Mouse (Mus musculus) G1E-ER4 (cell line): Measurements from ENCODE around the gene Sycn. TPM values are rescaled to one million over a fixed set of nuclear protein-coding genes. Genes with fewer than 3 reads are reported as not detected.

Source experiments
- GATA1 ChIP-seq: IDR thresholded peaks from one replicate; pipeline ENCODE4 v1.8.0; 2012; ENCODE audit warnings: low read length, inconsistent platforms
- polyA plus RNA-seq: library from polyadenylated mRNA; stranded (reverse); fragments of >175 nt; gene quantifications from 2 replicates; pipeline ENCODE4 v1.2.3, GENCODE M21; 2012

Sycn gene
- polyA plus RNA-seq, 1 experiment: not detected

DNA sequence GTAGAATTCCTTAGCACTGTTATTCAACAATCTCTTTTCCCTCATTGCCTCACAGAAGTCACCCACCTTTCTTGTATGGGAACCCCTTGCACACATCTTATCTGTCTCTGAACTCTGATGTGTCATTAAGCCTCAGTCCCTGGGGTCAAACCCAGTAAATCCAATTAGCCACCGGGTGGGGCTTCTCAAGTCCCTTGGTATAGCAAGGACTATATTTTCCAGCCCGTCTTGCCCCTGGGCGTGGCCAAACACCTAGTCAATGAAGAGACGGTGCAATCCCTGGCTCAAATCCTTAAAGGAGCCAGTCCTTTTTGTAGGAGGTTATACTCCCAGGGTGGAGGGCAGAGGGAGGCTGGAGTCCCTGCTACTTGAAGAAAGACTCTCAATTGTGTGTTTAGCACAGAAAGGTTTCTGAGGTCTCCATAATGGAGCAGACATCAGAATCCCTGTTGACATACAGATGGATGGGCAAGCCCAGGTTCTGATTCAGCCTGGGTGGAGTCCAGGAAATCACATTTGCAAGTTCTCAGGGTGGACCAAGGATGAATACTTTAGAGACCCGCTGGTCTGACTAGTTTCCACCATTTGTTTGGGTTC lies 15.4 kb downstream of the Sycn start:
- TF ChIP-seq GATA1: no peak

DNA sequence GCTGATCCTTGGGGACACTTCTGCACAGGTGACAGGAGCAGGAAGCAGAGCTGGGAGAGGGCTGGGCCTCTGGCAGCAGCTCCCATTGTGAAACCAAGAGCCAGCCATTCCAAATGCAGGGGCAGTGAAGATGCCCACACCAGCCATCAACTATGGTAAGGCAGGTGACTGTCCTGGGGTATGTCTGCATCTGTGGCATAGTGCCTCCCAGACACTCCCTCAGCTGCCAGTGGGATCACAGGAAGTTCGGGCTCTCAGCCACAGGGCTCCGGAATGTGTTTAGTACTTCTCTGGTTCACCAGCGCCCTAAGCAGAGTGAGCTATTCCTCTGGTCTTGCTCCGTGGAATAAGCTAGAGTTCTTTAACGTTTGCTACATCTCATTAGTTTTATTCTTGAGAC lies 16.4 kb downstream of the Sycn start:
- no peak for TF ChIP-seq GATA1

DNA sequence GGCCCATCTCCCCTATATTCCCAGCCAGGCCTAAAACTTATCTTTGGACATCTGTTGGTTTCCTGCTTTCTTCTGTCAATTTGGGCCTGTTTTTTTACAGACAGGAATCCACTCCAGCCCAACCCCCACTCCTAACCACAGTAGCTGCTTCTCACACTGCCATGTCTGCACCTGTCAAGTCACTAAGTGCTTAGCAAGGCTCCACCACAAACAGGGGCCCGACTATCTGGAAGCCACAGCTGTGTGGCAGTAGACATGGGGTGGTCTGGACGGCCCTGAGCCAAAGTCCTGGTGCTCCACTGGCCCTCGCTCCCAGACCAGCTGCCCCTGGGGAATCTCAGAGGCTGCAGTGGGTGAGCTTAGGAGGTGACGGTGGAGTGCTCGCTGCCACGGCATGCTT lies 17.0 kb downstream of the Sycn start:
- TF ChIP-seq GATA1: no peak

DNA sequence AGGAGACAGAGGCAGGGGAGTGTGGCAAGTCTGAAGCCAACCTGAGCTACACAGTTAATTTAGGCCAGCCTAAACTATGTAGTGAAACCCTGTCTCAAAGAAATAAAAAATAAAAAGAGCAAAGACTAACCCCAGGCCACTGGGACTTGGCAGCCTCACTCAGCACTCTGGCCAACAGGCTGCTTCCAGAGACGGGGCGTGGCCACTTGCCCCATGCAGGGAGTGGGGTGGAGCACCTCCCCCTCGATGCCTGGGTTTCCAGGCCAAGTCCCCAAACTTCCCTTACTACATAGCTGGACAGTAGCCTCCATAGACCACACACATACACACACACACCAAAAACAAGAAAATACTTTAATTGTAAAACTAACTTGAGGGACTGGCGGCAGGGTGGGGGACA lies 17.8 kb downstream of the Sycn start:
- no peak for TF ChIP-seq GATA1

DNA sequence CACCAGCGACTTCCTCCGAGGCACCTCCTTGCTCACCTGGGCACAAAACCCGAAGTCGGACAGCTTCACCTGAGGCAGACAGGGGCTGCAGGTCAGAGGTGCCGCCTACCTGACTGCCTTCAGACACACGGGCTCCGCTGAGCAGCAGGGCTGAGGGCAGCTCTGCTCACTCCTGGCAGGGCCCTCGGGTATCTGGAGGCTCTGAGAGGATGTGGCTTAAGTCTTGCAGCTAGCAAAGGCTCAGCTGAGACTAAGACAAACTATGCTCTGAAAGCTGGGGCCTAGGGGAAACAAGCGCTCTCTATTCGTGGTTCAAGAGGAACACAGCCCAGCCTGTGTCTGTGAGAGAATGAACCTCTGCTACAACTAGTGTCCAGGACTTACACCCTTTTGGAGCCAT lies 20.2 kb downstream of the Sycn start:
- no peak for TF ChIP-seq GATA1

DNA sequence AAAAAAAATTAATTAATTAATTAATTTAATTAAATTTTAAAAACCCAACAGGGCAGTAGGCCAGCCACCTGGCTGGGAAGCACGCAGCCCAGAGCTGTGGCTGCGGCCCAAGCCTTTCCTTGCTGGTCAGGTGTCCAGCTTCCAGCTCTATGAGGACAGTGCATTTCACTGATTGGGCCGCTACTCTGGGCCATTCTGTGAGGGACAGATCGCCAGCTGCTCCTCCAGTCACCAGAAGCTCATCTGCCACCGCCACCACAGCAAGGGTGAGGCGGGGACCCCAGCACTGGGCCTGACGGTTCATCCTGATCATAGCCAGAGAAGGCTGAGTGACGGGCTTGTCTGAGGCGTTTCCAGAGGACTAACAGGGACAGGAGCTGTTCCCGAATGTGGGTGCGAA lies 21.3 kb downstream of the Sycn start:
- TF ChIP-seq GATA1: no peak

DNA sequence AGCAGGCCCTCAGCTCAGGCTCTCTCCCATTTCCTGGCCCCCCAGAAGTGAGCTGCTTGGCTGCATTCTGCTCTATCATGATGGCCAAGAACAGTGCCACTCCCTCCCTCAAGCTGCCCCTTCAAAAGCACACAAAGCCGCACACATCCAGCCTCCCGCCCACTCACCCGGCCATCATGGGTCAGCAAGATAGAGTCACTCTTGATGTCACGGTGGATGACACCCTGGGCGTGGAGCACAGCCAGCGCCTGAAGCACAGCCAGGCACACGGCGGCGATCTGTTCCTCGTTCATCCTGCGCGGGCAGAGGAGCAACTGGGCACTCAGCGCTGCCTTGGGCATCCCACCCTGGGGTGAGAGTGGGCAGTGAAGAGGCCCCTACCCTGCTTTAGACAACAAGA lies 21.7 kb downstream of the Sycn start:
- no peak for TF ChIP-seq GATA1

DNA sequence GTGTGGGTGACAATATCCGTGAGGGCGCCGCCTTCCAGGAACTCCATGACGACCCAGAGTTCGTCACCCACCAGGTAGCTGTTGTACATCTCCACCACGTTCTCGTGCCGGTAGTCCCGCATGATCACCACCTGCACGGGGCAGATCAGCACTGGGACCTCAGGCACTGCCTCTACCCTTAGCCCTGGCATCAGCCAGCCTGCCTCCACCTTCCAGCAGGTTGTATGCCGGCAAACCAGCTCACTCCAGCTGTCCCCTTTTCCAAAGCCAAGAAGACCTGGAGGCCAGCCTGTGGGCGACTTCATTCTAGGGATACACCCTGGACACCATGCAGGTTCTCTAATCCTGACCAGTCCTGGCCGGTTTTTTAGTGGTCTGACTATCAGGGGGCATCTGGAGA lies 22.3 kb downstream of the Sycn start:
- no peak for TF ChIP-seq GATA1

DNA sequence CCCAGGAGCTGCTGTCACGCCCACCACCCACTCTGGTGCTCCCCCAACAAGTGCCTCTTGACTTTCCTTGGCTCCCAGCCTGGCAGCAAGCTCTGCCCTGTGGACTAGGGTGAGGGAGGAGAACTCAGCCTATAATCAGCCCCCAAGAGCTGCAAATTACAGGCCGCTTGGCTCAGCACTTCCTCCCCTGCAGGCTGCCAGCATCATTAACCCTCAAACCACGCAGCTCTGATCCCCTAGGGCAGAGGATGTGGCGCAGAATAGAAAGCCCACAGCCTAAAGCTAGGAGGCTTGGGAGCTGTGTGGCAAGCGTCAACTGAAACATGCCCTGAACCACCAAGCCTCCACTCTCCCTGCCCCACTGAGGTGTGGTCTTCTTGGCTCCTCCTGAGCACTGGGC lies 24.7 kb downstream of the Sycn start:
- TF ChIP-seq GATA1: no peak

DNA sequence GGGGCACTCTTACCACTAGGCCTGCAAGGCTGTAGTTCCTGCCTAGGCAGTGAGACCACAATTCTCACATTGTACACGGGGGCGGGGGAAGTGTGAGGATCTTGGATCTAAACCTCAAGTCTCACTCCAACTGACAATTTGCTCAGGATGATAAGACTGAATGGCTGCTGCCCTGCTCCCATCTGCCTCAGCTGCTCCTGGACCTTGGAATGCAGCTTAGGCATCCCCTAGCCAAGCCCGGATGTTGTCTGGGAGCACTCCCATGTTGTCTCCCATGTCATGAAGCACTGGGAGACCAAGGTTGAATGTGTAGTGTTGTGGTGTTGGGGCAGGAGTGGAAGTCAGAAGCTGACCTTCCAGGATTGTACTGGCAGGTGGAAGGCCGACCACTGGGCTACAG lies 26.9 kb downstream of the Sycn start:
- TF ChIP-seq GATA1: no peak

DNA sequence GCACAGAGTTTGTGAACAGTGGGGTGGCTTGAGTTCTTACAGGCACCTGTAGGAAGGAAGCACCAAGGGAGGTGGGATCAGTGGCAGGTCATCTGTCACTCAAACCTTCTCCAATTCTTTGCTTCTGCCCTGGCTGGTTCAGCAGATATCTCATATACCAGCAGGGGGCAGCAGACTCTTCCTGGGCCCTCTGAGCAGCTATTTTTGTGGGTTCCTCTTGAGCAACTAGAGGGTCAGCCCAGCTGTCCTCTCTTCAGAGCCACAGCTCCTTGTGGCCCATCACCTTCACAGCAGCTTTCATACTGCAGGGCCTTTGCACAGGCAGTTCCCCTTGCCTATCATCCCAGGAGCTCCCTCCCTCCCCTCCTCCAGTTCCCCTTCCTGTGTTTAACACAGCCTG lies 27.6 kb downstream of the Sycn start:
- no peak for TF ChIP-seq GATA1

DNA sequence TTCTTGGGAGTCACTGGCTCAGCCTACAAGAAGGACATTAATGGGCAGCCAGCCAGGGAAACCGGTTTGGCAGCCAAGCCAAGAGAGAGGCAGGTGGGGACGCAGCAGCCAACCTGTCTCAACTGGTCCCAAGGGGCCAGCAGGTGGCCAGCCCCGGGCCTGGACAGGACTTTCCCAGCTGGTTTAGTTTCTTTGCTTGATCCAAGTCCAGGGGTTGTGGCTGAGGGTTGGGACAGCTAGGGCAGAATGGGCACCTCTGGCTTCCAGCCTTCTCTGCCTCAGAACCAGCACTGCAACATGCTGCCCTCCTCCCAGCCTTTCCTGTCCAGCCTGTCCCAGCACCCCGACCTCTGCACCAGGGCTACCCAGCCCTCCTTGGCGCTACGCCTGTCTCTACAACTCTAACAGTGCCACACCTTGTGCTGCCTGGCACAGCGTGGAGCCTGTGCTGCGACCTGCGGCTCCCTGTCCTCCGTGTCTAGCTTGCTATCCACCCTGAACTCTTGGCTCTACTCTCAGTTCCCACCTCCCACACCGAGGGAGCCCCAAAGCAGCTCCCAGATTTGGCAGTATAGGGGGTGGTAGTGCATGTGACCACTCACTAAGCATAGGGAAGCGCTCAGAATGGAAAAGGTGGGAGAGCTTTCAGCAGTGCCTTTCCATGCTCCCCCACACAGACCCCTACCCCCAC lies 29.8 kb downstream of the Sycn start:
- TF ChIP-seq GATA1: no peak

DNA sequence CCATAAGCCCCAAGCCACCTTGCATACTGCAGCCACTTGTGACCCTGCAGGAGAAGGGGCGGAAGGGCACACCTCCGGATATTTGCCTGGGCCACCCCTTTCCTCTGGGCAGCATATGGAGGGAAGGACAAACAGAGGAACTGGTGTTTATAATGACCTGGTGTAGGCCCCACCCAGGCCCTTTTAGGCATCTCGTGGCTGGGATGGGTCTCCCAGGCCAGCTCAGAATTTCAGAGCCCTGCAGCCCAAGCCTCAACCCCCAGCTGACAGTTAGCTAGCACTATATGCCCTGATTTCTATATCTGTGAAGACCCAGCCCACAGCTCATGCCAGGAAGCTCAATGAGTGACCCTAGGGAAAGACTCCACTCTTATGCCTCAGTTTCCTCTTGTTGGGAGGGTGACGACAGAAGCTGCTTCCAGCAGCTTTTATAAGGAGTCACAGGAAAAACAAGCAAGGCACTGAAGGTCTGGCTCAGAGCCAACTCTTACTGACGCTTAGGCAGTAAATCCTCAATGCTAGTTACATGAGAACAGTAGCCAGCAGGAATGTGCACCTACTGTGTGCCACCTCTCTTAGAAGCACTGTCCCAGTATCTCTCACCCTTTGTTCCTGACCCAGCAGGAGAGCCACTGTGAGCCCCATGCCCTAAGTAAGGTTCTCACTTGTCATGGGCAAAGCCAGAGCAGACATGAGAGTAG lies 30.4 kb downstream of the Sycn start:
- TF ChIP-seq GATA1: no peak

DNA sequence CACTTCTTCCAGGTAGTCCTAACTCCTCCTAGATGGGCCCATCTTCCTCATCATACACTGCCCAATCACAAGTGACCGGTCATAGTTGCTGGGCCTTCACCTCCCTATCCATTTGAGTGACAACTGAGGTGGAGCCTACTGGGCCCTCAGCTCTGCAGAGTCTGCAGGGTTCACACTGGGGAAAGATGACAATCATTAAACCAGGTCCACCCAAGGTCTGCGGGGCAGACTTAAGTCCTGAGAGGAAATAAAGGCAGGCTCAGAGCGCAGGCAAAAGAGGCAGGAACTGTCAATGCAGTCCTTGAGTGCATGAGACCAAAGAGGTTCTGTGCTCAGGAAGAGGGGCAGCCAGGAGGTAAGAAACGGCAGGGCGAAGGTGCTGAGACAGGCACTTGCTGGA lies 32.0 kb downstream of the Sycn start:
- TF ChIP-seq GATA1: no peak

DNA sequence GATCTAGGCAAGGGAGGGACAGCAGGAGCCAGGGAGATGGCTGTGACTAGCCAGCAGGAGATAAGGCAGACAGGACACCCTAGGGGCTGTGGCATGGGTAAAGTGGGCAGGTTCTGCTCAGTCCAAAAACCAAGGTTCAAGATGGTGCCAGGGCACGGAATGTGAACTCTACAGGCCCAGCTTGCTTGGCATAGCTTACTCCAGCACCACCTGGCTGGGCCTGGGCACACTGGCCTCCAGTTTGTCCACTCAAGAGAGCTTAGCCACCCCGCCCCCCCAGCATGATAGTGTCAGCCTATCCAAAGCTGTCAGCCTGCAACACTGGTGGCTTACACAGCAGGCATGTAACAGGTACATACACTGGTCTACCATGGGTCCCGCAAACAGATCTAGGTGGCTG lies 32.6 kb downstream of the Sycn start:
- TF ChIP-seq GATA1: no peak

DNA sequence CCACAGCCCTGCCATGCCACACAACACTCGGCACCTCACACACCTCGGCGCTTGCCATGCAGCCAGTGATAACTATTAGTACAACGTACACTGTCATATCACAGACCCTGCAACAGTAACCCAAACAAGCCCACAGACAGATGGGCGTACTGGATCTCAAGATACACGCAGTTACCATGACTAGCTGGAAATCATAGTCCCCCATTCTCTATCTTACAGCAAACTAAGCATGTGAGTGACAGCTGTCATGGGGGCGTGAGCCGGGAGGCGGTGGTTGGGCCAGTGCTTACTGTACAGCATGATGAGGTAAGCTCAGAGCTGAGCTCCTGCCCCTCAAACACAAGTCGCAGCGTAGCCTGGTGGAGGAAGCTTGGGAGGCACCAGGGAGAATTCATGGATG lies 34.9 kb downstream of the Sycn start:
- TF ChIP-seq GATA1: peak; percentile 19
